Mouse (Mus musculus): ENCODE results near the gene Hand2. TPM values are rescaled to one million over a fixed set of nuclear protein-coding genes. Genes with fewer than 3 reads are reported as not detected.

Gene Hand2
- total RNA-seq (2014; rRNA removed) (1.9 and 2.0 TPM in 2 replicates), polyA plus RNA-seq (2012; rRNA removed) (3.9 and 4.1 TPM in 2 replicates)

- DNase-seq (ENCODE audit: extremely low read depth, low read depth, low spot score): peak; percentile 14
- peaks cover 20% of the 10 kb centered on the region for H3K27me3 ChIP-seq (ENCODE audit: control insufficient read depth, insufficient read depth, low read length)
- H3K27ac ChIP-seq (replicated peaks; ENCODE audit: insufficient read depth, low read depth, low read length): peak within 1 kb of the TSS; percentile 48
- TF ChIP-seq CTCF (IDR thresholded peaks at IDR 0.05; ENCODE audit: low read depth, low read length) (no peak), POLR2A (IDR thresholded peaks at IDR 0.05; ENCODE audit: extremely low read depth, insufficient read depth, low read length) (peak; percentile 45; the same call in 1 of the 2 replicates)
- peak within 1 kb of the TSS; percentile 58 for H3K9ac ChIP-seq (ENCODE audit: low read depth, low read length)
- H3K4me3 ChIP-seq (ENCODE audit: insufficient read depth, low read depth, low read length): peak within 1 kb of the TSS; percentile 64
- no peaks in the 10 kb centered on the region for H3K36me3 ChIP-seq (ENCODE audit: control insufficient read depth, insufficient read depth, low read length)
- no peaks in the 10 kb centered on the region for H3K4me1 ChIP-seq (ENCODE audit: control insufficient read depth, insufficient read depth, low read length)
- 2% methylated on average over 81 of the region's 83 CpGs for WGBS
- H3K79me2 ChIP-seq (ENCODE audit: control insufficient read depth, insufficient read depth, low read length): no peaks in the 10 kb centered on the region
Measured at GRCm38 (mm10) chr8:57320851-57321743, at the start of gene Hand2. TSS of gene Hand2 (plus strand) at chr8:57320983.

DNA sequence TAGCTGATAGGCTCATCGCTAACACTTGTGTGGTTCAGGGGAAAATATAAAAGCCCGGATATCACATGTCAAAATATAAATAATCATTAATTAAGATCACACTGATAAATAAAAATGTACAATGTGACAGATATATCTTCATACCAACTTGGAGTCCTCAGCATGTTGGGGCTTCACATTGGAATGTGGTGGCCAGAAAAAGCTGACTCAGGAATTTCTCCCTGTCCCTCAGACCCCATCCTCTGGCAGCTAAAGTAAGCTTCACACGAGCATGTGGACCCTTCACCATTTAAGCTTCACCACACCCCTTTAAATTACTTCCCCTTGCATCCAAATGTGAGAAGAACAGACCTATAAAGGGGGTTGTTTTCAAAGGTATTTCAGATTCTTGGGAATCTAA, 47.7 kb upstream of the Hand2 start:
- H3K27me3 ChIP-seq (ENCODE audit: control insufficient read depth, insufficient read depth, low read length): no peaks in the 10 kb centered on the region
- no peak overlapping the region for H3K4me3 ChIP-seq (ENCODE audit: insufficient read depth, low read depth, low read length)
- H3K27ac ChIP-seq (replicated peaks; ENCODE audit: insufficient read depth, low read depth, low read length): no peak overlapping the region
- no peak for DNase-seq (ENCODE audit: extremely low read depth, low read depth, low spot score)
- H3K4me1 ChIP-seq (ENCODE audit: control insufficient read depth, insufficient read depth, low read length): no peaks in the 10 kb centered on the region
- no peak for TF ChIP-seq POLR2A (IDR thresholded peaks at IDR 0.05; ENCODE audit: extremely low read depth, insufficient read depth, low read length)
- TF ChIP-seq CTCF (IDR thresholded peaks at IDR 0.05; ENCODE audit: low read depth, low read length): no peak
- H3K36me3 ChIP-seq (ENCODE audit: control insufficient read depth, insufficient read depth, low read length): no peaks in the 10 kb centered on the region
- no peak overlapping the region for H3K9ac ChIP-seq (ENCODE audit: low read depth, low read length)
- 61% methylated on average over 3 of the region's 3 CpGs for WGBS
- no peaks in the 10 kb centered on the region for H3K79me2 ChIP-seq (ENCODE audit: control insufficient read depth, insufficient read depth, low read length)

DNA sequence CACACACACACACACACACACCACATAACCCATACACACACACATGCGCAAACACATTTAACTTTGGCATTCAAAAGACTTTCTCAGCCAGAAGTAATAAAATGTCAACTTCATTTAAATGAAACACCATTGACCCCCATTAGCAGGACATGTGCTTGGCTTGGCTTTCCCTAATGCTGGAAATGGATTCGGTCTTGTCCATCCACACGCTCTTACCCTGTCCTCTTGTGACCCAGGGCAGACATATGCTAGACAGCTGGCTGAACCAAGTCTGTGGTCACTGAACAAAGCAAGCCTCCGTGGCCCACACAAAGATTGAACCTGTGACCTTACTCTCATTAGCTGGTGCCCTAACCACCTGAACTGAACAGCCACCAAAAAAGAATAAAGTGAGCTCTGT, 27.3 kb upstream of the Hand2 start:
- TF ChIP-seq CTCF (IDR thresholded peaks at IDR 0.05; ENCODE audit: low read depth, low read length) (no peak), POLR2A (IDR thresholded peaks at IDR 0.05; ENCODE audit: extremely low read depth, insufficient read depth, low read length) (no peak)
- Histone ChIP-seq H3K4me1 (ENCODE audit: control insufficient read depth, insufficient read depth, low read length) (no peaks in the 10 kb centered on the region), H3K27me3 (ENCODE audit: control insufficient read depth, insufficient read depth, low read length) (no peaks in the 10 kb centered on the region), H3K9ac (ENCODE audit: low read depth, low read length) (no peak overlapping the region), H3K27ac (replicated peaks; ENCODE audit: insufficient read depth, low read depth, low read length) (no peak overlapping the region), H3K4me3 (ENCODE audit: insufficient read depth, low read depth, low read length) (no peak overlapping the region), H3K36me3 (ENCODE audit: control insufficient read depth, insufficient read depth, low read length) (no peaks in the 10 kb centered on the region), H3K79me2 (ENCODE audit: control insufficient read depth, insufficient read depth, low read length) (no peaks in the 10 kb centered on the region)
- WGBS: 80% methylated on average over 4 of the region's 4 CpGs
- no peak for DNase-seq (ENCODE audit: extremely low read depth, low read depth, low spot score)

DNA sequence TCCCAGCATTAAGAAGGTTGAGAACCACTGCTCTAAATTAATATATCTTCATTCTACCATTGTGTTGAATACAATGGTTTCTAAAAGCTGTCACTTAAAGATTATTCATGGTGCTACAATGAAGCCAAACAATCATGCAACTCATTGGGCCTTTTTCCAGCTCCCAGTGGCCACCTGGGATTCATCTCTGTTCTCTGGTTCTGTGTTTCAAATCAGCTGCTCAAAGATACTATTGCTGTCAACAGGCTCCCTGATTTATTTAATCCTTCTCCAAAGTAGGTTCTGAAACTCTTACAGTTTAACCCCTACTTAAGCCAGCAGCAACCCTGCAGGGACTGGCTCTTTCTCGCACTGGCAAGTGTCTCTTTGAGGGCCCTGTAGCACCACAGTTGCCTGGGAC, 17.3 kb upstream of the Hand2 start:
- Histone ChIP-seq H3K27me3 (ENCODE audit: control insufficient read depth, insufficient read depth, low read length) (peaks cover 2% of the 10 kb centered on the region; the same call in 1 of the 2 replicates), H3K36me3 (ENCODE audit: control insufficient read depth, insufficient read depth, low read length) (no peaks in the 10 kb centered on the region), H3K79me2 (ENCODE audit: control insufficient read depth, insufficient read depth, low read length) (no peaks in the 10 kb centered on the region), H3K27ac (replicated peaks; ENCODE audit: insufficient read depth, low read depth, low read length) (no peak overlapping the region), H3K9ac (ENCODE audit: low read depth, low read length) (no peak overlapping the region), H3K4me1 (ENCODE audit: control insufficient read depth, insufficient read depth, low read length) (no peaks in the 10 kb centered on the region), H3K4me3 (ENCODE audit: insufficient read depth, low read depth, low read length) (no peak overlapping the region)
- DNase-seq (ENCODE audit: extremely low read depth, low read depth, low spot score): no peak
- WGBS: 79% methylated on average over 1 of the region's 1 CpGs
- TF ChIP-seq CTCF (IDR thresholded peaks at IDR 0.05; ENCODE audit: low read depth, low read length): no peak
- TF ChIP-seq POLR2A (IDR thresholded peaks at IDR 0.05; ENCODE audit: extremely low read depth, insufficient read depth, low read length): no peak

- no peak overlapping the region for H3K4me3 ChIP-seq (ENCODE audit: insufficient read depth, low read depth, low read length)
- TF ChIP-seq CTCF (IDR thresholded peaks at IDR 0.05; ENCODE audit: low read depth, low read length): no peak
- no peak for TF ChIP-seq POLR2A (IDR thresholded peaks at IDR 0.05; ENCODE audit: extremely low read depth, insufficient read depth, low read length)
- WGBS: 53% methylated on average over 11 of the region's 11 CpGs
- H3K4me1 ChIP-seq (ENCODE audit: control insufficient read depth, insufficient read depth, low read length): no peaks in the 10 kb centered on the region
- H3K27ac ChIP-seq (replicated peaks; ENCODE audit: insufficient read depth, low read depth, low read length): no peak overlapping the region
- no peak for DNase-seq (ENCODE audit: extremely low read depth, low read depth, low spot score)
- H3K9ac ChIP-seq (ENCODE audit: low read depth, low read length): no peak overlapping the region
- H3K79me2 ChIP-seq (ENCODE audit: control insufficient read depth, insufficient read depth, low read length): no peaks in the 10 kb centered on the region
- H3K36me3 ChIP-seq (ENCODE audit: control insufficient read depth, insufficient read depth, low read length): no peaks in the 10 kb centered on the region
- H3K27me3 ChIP-seq (ENCODE audit: control insufficient read depth, insufficient read depth, low read length): peaks cover 2% of the 10 kb centered on the region; the same call in 1 of the 2 replicates
Measured at GRCm38 (mm10) chr8:57304944-57305343, 15.8 kb upstream of the Hand2 start.

DNA sequence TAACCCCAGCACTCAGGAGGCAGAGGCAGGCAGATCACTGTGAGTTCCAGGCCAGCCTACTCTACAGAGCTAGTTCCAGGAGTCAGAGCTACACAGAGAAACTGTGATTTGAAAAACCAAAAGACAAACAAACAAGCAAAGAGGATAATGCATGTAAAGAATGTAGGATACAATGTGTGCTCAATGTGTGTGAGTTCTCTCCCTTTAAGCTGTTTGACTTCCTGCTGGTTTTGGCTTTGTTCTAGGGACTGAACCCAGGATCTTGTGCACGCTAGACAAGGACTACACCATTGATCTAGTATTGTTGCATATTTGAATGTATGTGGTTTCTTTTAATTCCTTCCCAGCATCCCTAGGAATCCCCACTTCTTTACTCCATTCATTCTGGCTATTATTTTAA, 14.3 kb upstream of the Hand2 start:
- Histone ChIP-seq H3K27me3 (ENCODE audit: control insufficient read depth, insufficient read depth, low read length) (peaks cover 2% of the 10 kb centered on the region; the same call in 1 of the 2 replicates), H3K79me2 (ENCODE audit: control insufficient read depth, insufficient read depth, low read length) (no peaks in the 10 kb centered on the region), H3K36me3 (ENCODE audit: control insufficient read depth, insufficient read depth, low read length) (no peaks in the 10 kb centered on the region), H3K4me1 (ENCODE audit: control insufficient read depth, insufficient read depth, low read length) (no peaks in the 10 kb centered on the region), H3K4me3 (ENCODE audit: insufficient read depth, low read depth, low read length) (no peak overlapping the region), H3K27ac (replicated peaks; ENCODE audit: insufficient read depth, low read depth, low read length) (no peak overlapping the region), H3K9ac (ENCODE audit: low read depth, low read length) (no peak overlapping the region)
- no peak for TF ChIP-seq CTCF (IDR thresholded peaks at IDR 0.05; ENCODE audit: low read depth, low read length)
- TF ChIP-seq POLR2A (IDR thresholded peaks at IDR 0.05; ENCODE audit: extremely low read depth, insufficient read depth, low read length): no peak
- WGBS: 54% methylated on average over 1 of the region's 1 CpGs
- no peak for DNase-seq (ENCODE audit: extremely low read depth, low read depth, low spot score)

Data from liver, adult 2 months (tissue).